In genomic region chr9:115545178-115545577, GRCm38 (mm10) we compare ENCODE assay signal across 26 mouse cellular contexts.
"Had no signal": no experiment of that assay in that cellular context is flagged by ENCODE, and none has a peak within 500 bp of the region (broad histone marks: within the 10 kb centered on the region; RNA-seq: fewer than 3 reads in every experiment).

No protein-coding gene starts in this region.

- H3K4me3 ChIP-seq: heart, adult 2 months; heart, embryonic 13.5 days; heart, embryonic 15.5 days; hindbrain, embryonic 13.5 days; hindbrain, embryonic 15.5 days; kidney, embryonic 15.5 days; limb, embryonic 13.5 days; limb, embryonic 15.5 days; liver, embryonic 12.5 days had no signal

- H3K36me3 ChIP-seq: heart, embryonic 13.5 days; heart, embryonic 15.5 days; hindbrain, embryonic 13.5 days; hindbrain, embryonic 15.5 days; kidney, embryonic 15.5 days; limb, embryonic 13.5 days; limb, embryonic 15.5 days; liver, embryonic 12.5 days had no signal

- H3K9ac ChIP-seq: heart, embryonic 13.5 days; heart, embryonic 15.5 days; hindbrain, embryonic 13.5 days; hindbrain, embryonic 15.5 days; kidney, embryonic 15.5 days; limb, embryonic 13.5 days; limb, embryonic 15.5 days; liver, embryonic 12.5 days; liver, embryonic 14.5 days had no signal

- DNase-seq: gastrocnemius, postnatal 14 days; gastrocnemius, postnatal 36 days; heart, adult 11 months; heart, adult 2 months; heart, postnatal 14 days; heart, postnatal 36 days; kidney, adult 11 months; kidney, adult 2 months; kidney, adult 9 months; kidney, postnatal 14 days; kidney, postnatal 36 days; layer of hippocampus, postnatal 36 days; left cerebral cortex, postnatal 4 days had no signal

- H3K27me3 ChIP-seq: heart, embryonic 13.5 days; heart, embryonic 15.5 days; hindbrain, embryonic 13.5 days; hindbrain, embryonic 15.5 days; kidney, embryonic 15.5 days; limb, embryonic 13.5 days; limb, embryonic 15.5 days; liver, embryonic 12.5 days had no signal

- H3K4me2 ChIP-seq: heart, embryonic 11.5 days; heart, embryonic 13.5 days; heart, embryonic 15.5 days; hindbrain, embryonic 13.5 days; hindbrain, embryonic 15.5 days; kidney, embryonic 15.5 days; limb, embryonic 13.5 days; limb, embryonic 15.5 days; liver, embryonic 12.5 days had no signal

- H3K9me3 ChIP-seq: heart, embryonic 15.5 days; hindbrain, embryonic 13.5 days; hindbrain, embryonic 15.5 days; kidney, embryonic 15.5 days; limb, embryonic 15.5 days had no signal

- H3K27ac ChIP-seq: heart, adult 2 months; heart, embryonic 13.5 days; heart, embryonic 15.5 days; hindbrain, embryonic 13.5 days; hindbrain, embryonic 15.5 days; hindbrain, postnatal 0 days; kidney, embryonic 15.5 days; kidney, postnatal 0 days; limb, embryonic 13.5 days; limb, embryonic 15.5 days; liver, embryonic 12.5 days; liver, embryonic 14.5 days had no signal

- ATAC-seq: hindbrain, postnatal 0 days; intestine, embryonic 16.5 days; liver, embryonic 12.5 days had no signal
